Mouse (Mus musculus) adipocyte (in vitro differentiated cells): Measurements from ENCODE around the gene Rnf216.

ENCODE experiments used
- DNase-seq: peaks from one replicate; pipeline ENCODE4 v3.0.0-alpha.2; 2016; ENCODE audit warnings: low spot score

The Rnf216 gene

DNA sequence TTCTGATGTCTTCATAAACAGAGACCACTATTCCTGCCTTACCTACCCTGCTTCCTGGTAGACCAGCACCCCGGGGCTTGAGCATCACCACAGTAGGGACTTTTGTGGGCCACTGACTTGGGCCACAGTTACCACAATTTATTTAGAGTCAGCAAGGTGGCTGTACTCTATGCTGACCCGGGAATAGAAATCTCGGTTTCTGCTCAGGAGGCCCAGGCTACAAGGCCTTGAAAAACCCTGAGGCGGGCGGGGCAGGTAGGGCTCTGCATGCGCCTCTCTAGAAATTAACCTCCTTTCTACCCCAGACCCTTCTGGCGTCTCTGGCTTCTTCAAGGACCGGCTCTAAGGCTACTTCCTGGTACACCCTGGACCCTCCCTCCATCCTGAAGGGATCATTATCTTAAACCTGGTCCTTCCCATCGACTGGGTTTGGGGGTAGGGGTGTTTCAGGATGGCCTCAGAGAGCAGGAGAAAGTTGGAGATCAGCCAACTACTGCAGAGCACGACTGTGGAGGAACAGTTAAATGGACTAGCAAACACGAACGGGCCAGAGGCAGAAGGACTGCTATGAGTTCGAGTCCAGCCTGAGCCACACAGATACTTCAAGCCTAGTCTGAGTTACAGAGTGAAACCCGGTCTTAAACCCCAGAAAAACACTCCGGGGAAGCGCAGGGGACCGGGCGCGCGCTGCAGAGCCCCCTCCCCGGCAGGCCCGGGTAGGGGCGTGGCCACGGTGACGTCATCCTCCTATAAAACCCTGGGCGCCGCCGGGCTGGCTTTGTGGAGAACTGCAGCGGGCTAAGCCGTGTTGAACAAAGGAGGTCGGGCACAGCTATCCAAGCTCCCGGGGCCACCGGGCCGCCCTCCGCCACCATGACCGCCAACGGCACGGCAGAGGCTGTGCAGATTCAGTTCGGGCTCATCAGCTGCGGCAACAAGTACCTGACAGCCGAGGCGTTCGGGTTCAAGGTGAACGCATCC is 152.9 kb downstream of the Rnf216 start, which contains the start of gene Fscn1:
Gene Fscn1 (plus strand): TSS at position 768 of the 981 bp plus-strand sequence.
- peak; percentile 89 for DNase-seq

DNA sequence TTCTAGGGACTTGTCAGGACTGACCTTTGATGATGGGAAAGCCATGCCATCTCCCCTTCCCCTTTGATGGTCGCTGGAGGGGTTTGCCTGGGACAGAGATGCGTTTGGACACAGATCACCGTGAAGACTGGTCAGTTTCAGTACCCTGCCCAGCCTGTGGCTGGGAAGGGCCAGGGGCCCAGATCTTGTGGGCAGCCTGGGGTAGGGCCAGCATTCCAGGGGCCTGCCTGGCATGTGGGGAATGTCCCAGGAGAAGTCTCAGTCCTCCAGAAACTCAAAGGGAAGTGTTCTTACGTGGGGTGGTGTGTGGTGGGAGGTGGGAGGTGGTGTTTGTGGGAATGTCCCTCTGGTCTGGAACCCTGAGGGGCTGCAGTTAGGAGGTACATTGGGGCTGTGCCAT is 153.6 kb downstream of the Rnf216 start:
- no peak for DNase-seq

DNA sequence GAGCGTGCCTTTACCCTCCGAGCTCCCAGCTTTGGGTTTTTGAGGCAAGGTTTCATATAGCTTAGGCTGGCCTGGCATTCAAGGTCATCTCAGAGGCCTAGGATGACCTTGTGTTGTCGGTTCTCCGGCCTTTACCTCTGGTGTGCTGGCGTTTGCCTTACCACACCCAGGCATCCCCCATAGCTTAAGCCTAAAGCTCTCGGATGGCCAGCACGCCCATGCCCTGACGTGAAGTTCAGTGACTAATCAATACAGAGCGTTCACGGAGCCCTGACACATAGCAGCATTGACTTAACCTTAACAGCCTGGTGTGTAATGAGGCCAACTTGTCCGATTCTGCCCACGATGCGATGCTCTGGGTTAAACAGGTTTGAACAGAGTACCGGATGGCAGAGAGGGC is 154.3 kb downstream of the Rnf216 start:
- DNase-seq = no peak

DNA sequence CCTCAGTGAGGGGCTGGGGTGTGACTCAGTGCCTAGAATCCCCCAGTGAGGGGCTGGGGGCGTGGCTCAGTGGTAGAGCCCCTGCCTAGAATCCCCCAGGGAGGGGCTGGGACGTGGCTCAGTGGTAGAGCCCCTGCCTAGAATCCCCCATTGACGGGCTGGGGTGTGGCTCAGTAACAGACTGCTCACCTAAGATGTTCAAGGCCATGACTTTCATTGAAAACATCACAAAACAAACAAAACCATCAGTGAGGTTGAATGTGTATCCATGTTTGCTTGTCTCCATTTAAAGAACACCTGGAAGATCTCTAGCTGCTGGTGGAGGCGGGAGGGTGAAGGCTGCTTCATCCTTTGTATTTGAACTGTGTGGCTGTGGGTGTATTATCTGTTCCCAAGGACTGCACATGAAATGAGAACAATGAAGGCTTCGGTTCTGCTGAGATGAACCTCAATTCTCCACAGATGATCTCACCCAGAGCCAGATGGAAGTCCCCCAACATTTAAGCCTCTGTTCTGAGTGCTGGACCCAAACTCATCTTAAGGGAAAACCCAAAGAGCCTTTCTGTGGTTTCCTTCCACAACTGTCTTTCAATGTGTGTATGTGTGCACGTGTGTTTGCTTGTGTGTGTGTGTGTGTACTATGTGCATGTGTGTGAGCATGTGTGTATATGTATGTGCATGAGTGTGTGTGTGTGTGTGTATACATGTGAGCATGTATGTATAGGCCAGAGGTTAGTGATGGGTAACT is 155.7 kb downstream of the Rnf216 start:
- no peak for DNase-seq

DNA sequence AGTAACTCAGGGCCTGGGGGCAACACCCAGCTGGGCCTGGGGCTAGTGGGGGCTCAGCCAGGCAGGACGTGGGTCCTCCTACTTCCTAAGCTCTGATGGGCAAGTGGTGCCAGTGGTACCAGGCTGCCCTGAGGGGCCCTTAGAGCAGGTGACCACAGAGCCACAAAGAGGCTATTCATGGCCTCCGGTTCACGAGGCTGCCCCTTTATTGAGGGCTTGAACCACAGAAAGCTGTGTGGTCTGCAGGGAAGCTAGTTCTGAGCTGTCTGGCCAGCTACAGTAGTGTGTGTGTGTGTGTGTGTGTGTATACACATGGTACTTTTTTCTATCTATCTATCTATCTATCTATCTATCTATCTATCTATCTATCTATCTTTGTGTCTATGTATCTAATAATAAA is 159.2 kb downstream of the Rnf216 start:
- no peak for DNase-seq

DNA sequence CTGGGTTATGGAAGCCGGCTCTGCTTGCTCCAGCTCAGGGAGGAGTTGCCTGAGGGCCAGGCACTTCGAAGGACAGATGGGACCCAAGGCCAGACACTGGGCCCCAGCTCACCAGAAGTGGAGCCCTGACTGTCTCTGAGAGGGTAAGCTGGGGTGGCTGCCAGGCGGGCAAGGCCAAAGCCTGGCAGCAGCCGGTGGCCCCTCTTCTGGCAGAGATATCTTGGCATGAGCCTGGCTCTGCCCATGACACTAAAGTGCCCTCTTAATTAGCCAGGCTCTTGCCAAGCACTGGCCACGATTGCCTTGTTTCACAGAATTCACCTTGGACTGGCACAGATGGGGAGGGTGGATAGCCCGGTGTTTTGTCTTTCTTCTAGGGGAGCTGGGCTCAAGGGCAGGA is 162.4 kb downstream of the Rnf216 start:
- no peak for DNase-seq

DNA sequence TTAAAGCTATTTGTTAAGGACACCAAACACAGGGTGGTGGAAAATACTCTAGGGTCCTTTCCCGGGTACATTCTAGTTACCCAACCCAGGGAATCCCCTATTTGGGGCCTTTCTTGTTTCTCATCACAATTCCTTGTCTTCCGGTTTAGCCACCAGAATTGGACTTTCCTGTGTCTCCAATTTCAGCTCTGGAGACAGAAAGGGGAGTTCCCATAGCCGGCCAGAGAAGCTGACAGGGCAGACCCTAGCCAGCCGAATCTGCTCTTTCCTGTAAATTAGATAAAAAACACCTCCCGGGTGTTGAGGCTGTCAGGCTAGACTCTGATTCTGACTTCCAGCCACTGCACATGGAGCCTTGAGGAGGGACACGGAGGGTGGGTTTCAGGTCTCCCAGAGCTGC is 163.2 kb downstream of the Rnf216 start:
- no peak for DNase-seq

DNA sequence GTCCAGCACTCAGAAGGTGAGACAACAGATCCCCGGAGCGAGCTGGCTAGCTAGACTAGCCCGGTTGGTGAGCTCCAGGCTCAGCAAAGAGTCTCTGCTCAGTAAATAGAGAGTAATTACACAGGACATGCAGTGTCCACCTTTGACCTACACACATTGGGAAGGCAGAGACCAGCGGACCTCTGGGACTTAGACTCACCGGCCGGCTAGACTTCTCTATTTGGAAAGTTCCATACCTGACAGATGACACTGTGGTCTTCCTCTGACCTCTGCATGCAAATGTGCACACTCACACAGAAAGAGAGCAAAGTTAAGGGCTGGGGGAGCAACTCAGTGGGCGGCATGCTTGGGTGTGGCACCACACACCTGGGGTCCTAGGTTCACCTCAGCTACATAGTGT is 165.3 kb downstream of the Rnf216 start:
- DNase-seq = no peak

DNA sequence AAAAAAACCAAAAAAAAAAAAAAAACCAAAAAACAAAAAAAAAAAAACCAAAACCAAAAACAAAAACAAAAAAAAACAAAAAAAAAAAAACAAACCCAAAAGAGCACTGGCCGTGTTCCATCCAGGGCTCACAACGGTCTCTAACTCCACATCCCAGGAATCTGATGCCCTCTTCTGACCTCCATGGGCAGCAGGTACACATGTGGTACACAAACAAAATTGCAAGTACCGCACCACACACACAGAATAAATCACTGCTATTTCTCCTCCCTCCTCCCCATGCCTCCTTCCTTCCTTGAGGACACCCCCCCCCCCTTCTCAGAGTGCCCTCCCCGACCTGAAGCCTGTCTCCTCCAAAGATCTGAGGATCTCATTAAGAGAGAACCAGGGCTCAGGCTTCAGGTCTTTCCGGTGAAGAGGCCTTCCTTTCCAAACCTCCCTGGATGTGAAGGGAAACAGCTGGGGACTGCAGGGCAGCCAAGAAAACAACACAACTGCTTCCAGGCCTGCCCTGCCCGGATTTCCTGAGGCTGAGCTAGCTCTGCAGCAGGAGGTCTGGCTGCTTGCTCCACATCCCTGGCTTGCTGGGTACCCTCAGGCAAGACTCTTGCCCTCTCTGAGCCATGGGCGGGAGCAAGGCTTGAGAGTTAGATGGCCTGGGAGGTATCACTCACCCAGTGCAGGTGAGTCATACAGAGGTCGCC is 167.7 kb downstream of the Rnf216 start:
- DNase-seq = no peak
